Mouse (Mus musculus): ENCODE data around the gene Tapt1. TPM values are rescaled to one million over a fixed set of nuclear protein-coding genes. Genes with fewer than 3 reads are reported as not detected.

Tapt1 gene
- 66.9 to 78.2 TPM (median 73.2 TPM) in 4 replicates for total RNA-seq (2023; ENCODE audit: inconsistent age)

GRCm38 (mm10) chr5:44226521-44227461 is at the start of gene Tapt1:
Tapt1 (minus strand) TSS chr5:44226626.

Other genes starting within 250 kb of the Tapt1 start
- gene Fgfbp1, start 244.8 kb downstream of the Tapt1 start, total RNA-seq (2023; ENCODE audit: inconsistent age) = not detected in 4 replicates
- gene Prom1, start 124.6 kb downstream of the Tapt1 start, total RNA-seq (2023; ENCODE audit: inconsistent age) = 0.87 to 1.00 TPM (median 0.87 TPM) in 3 of 4 replicates, not detected in the other

All from B cell, adult (primary cell).